In the genomic region with DNA sequence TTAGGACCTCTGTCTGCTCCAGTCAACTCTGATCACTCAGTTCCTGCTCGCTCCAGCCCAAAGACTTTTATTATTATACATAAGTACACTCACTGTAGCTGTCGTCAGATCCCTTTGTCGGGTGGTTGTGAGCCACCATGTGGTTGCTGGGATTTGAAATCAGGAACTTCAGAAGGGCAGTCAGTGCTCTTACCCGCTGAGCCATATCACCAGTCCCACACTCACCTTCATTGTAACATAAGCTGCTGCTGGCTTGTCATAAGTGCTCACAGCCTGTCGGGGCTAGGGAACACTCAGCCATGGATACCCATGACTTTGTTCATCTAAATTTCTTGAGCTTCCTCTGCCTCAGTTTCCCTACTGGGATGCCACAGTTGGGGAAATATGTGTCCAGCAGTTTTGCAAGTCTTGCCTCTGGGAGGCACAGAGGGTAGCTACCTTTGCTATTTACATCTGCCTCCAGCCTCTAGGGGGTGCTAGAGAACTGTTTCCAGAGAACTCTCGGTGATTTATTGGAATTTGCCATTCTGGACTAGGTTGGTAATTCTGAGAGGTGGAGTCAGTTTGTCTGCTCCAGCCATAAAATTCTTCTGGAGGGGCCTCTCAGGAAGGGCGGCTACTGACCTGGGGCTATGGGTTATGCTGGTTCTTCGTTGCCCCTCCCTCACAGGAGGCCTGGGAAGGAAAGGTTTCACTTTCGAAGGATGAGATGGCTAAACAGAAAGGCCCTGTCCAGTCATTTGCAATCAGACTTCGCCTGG, we compare ENCODE assay signal across 8 mouse cellular contexts. TPM values are rescaled to one million over a fixed set of nuclear protein-coding genes. Genes with fewer than 3 reads are reported as not detected.
DNase-seq lines count a peak whose midpoint lies in the region; TF ChIP-seq lines count a peak whose summit lies in the region.

No protein-coding gene starts in this region.

- H3K4me1 ChIP-seq in ES-E14 (ENCODE audit: control insufficient read depth in 2 of 2, insufficient read depth in 2 of 2, low read length in 2 of 2, poor library complexity in 1 of 2) = peaks cover 0 to 17% of the 10 kb centered on the region in 2 experiments; a peak in 1 of 4 replicates
- no peaks in the 10 kb centered on the region for H3K4me1 ChIP-seq in liver, adult 2 months (ENCODE audit: control insufficient read depth, insufficient read depth, low read length)

- no peaks in the 10 kb centered on the region for H3K79me2 ChIP-seq in liver, adult 2 months (ENCODE audit: control insufficient read depth, insufficient read depth, low read length)

- DNase-seq in CD4-positive helper T cell, adult 2 months (ENCODE audit: low read depth, low spot score) = peak; percentile 79
- DNase-seq in ES-E14 (ENCODE audit: low read depth, low spot score) = peak; percentile 90
- peak; percentile 83 for DNase-seq in cerebellum, adult 18-20 months
- peak; percentile 41 to 64 for DNase-seq in gastrocnemius, postnatal 4 days (ENCODE audit: low spot score in 2 of 2)
- peak; percentile 76 for DNase-seq in kidney, adult 11 months
- peak; percentile 73 for DNase-seq in liver, adult 2 months (ENCODE audit: extremely low read depth, low read depth, low spot score)
- DNase-seq in neural tube, embryonic 10.5 days (ENCODE audit: extremely low spot score, low spot score) = peak; percentile 53
- DNase-seq in yolk sac, embryonic 10.5 days (ENCODE audit: low spot score) = peak; percentile 50

- no peak for TF ChIP-seq POLR2A in liver, adult 2 months (IDR thresholded peaks at IDR 0.05; ENCODE audit: extremely low read depth, insufficient read depth, low read length)

- no peak overlapping the region for H3K27ac ChIP-seq in ES-E14 (ENCODE audit: insufficient read depth, low read depth, low read length, poor library complexity, severe bottlenecking)
- peak overlapping the region; percentile 21; the same call in 1 of the 2 replicates for H3K27ac ChIP-seq in liver, adult 2 months (replicated peaks; ENCODE audit: insufficient read depth, low read depth, low read length)

- 21% methylated on average over 10 of the region's 10 CpGs for WGBS in liver, adult 2 months

- H3K9ac ChIP-seq in ES-E14 (ENCODE audit: insufficient read depth, low read depth, low read length, poor library complexity, severe bottlenecking) = no peak overlapping the region
- peak overlapping the region; percentile 61 for H3K9ac ChIP-seq in liver, adult 2 months (ENCODE audit: low read depth, low read length)

- peak; percentile 50 for TF ChIP-seq CTCF in liver, adult 2 months (IDR thresholded peaks at IDR 0.05; ENCODE audit: low read depth, low read length)

- H3K27me3 ChIP-seq in liver, adult 2 months (ENCODE audit: control insufficient read depth, insufficient read depth, low read length) = 0 out of 2 replicates have a peak, but pooled peaks cover 19% of the 10 kb centered on the region

- peaks cover 10% of the 10 kb centered on the region; the same call in 1 of the 2 replicates for H3K36me3 ChIP-seq in ES-E14 (ENCODE audit: control insufficient read depth, insufficient read depth, low read length, poor library complexity, severe bottlenecking)
- H3K36me3 ChIP-seq in liver, adult 2 months (ENCODE audit: control insufficient read depth, insufficient read depth, low read length) = no peaks in the 10 kb centered on the region

- in situ Hi-C loops in ES-E14 (cut with MboI; ENCODE audit: low sequenced_read_pairs in 2 of 2, unreplicated experiment in 2 of 2) = no loop called here

- H3K9me3 ChIP-seq in ES-E14 (ENCODE audit: control insufficient read depth, insufficient read depth, low read depth, low read length) = no peaks in the 10 kb centered on the region

- H3K4me3 ChIP-seq in ES-E14 (ENCODE audit: insufficient read depth in 1 of 2, low read depth in 1 of 2, low read length in 2 of 2, poor library complexity in 1 of 2, severe bottlenecking in 1 of 2) = no peak overlapping the region
- H3K4me3 ChIP-seq in liver, adult 2 months (ENCODE audit: insufficient read depth, low read depth, low read length) = peak overlapping the region; percentile 27; the same call in 1 of the 2 replicates

TF ChIP-seq in ES-E14, 5 proteins besides CTCF, POLR2A, EP300 and RAD21:
- TF ChIP-seq CHD2 (IDR thresholded peaks at IDR 0.05; ENCODE audit: low read depth, low read length) (no peak), MAFK (IDR thresholded peaks at IDR 0.05; ENCODE audit: insufficient read depth, low read depth, low read length) (no peak), ZNF384 (IDR thresholded peaks at IDR 0.05; ENCODE audit: low read depth, low read length) (no peak), HCFC1 (IDR thresholded peaks at IDR 0.05; ENCODE audit: borderline replicate concordance, insufficient read depth, low read length) (no peak), ZC3H11A (IDR thresholded peaks at IDR 0.05; ENCODE audit: borderline replicate concordance, low read depth, low read length) (no peak)
TF ChIP-seq in ES-E14: peak in this region for 0.

RNA-seq across cellular contexts. Expression of a gene that starts 3.2 kb away (rescaled TPM):
- total RNA-seq in ES-E14 (2012; rRNA removed) = 2.5 and 4.3 TPM in 2 replicates
- under 1 TPM; 0.13 to 0.20 TPM for total RNA-seq in gastrocnemius, postnatal 4 days (2021)
- total RNA-seq in liver, adult 2 months (2014; rRNA removed) = not detected in 2 replicates
- polyA plus RNA-seq in liver, adult 2 months (2012; rRNA removed) = 0.06 TPM in 1 of 2 replicates, not detected in the other

RNA-seq across cellular contexts. Expression of a gene that starts 8.1 kb away (rescaled TPM):
- total RNA-seq in ES-E14 (2012; rRNA removed) = 2.8 and 4.0 TPM in 2 replicates
- 10 to 100 TPM; 12.5 to 13.4 TPM for total RNA-seq in gastrocnemius, postnatal 4 days (2021)
- total RNA-seq in liver, adult 2 months (2014; rRNA removed) = 1.3 and 1.6 TPM in 2 replicates
- polyA plus RNA-seq in liver, adult 2 months (2012; rRNA removed) = 3.1 and 3.7 TPM in 2 replicates

RNA-seq across cellular contexts. Expression of a gene that starts 22.6 kb away (rescaled TPM):
- total RNA-seq in ES-E14 (2012; rRNA removed) = 31.6 and 35.1 TPM in 2 replicates
- total RNA-seq in gastrocnemius, postnatal 4 days (2021) = 10 to 100 TPM; 44.5 to 49.2 TPM
- 11.1 and 12.6 TPM in 2 replicates for total RNA-seq in liver, adult 2 months (2014; rRNA removed)
- polyA plus RNA-seq in liver, adult 2 months (2012; rRNA removed) = 13.8 and 14.2 TPM in 2 replicates

RNA-seq across cellular contexts. Expression of a gene that starts 22.7 kb away (rescaled TPM):
- total RNA-seq in ES-E14 (2012; rRNA removed) = 24.1 and 41.3 TPM in 2 replicates
- 10 to 100 TPM; 11.1 to 12.4 TPM for total RNA-seq in gastrocnemius, postnatal 4 days (2021)
- total RNA-seq in liver, adult 2 months (2014; rRNA removed) = 0.18 and 1.0 TPM in 2 replicates
- polyA plus RNA-seq in liver, adult 2 months (2012; rRNA removed) = 1.6 and 2.6 TPM in 2 replicates

RNA-seq across cellular contexts. Expression of a gene that starts 26.2 kb away (rescaled TPM):
- 0.04 and 1.0 TPM in 2 replicates for total RNA-seq in ES-E14 (2012; rRNA removed)
- under 1 TPM; 0.26 to 0.66 TPM for total RNA-seq in gastrocnemius, postnatal 4 days (2021)
- under 0.01 TPM in 1 of 2 replicates, not detected in the other for total RNA-seq in liver, adult 2 months (2014; rRNA removed)
- polyA plus RNA-seq in liver, adult 2 months (2012; rRNA removed) = not detected in 2 replicates
